Mouse (Mus musculus): ENCODE results near the gene Asphd1.

The Asphd1 gene

DNA sequence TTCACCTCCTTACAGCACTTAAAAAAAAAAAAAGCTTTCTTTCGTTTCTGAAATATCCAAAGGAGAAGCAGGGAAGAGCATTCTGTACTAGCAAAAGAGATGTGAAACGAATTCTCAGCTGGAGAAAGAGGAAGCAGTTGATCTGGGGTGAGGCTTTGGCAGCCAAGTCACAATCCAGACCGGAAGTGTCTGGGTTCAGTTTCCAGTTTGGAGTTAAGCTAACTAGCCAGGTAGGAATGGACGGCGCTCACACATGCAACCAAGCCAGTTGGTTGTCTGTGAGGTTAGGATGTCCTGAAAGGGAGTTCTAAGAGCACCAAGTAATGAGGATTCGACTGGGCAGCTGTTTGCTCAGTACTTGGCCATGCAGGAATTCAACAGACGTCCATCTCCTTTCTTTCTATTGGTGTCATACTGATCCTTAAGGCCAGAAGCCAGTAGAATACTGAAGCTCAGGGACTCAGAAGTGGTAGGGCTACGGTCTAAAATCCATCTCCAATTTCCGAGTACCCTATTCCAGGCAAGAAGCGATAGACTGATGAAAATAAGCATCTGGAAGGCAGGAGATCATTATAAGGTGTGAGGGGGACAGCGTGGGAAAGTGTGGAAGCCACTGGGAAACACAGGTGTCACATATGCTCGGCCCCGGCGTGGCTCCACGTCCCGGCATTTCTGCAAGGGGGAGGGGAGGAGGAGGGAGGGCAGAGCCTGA is 51.8 kb downstream of the Asphd1 start:
- in situ Hi-C loops (cut with MseI, MboI), result no loop called here

- in situ Hi-C loops (cut with MseI, MboI), result no loop called here
Observed at GRCm38 (mm10) chr7:126896912-126897311, 52.5 kb downstream of the Asphd1 start.

Measured in mouse trophoblast stem cell (cell line).